Mouse (Mus musculus) myocyte (in vitro differentiated cells): ENCODE results near the gene Ces3b. TPM values are rescaled to one million over a fixed set of nuclear protein-coding genes. Genes with fewer than 3 reads are reported as not detected.
"Not testable (repeated sequence)": the region's sequence is repeated elsewhere in the genome, so short reads cannot be mapped to it uniquely, and the experiment has no call there.

Source experiments
- H3K27me3 ChIP-seq: one replicate; pipeline ENCODE4 v1.6.1; 2011; ENCODE audit not compliant: control insufficient read depth, insufficient read depth, insufficient read length
- H3K36me3 ChIP-seq: one replicate; pipeline ENCODE4 v1.6.1; 2011; ENCODE audit not compliant: control insufficient read depth, insufficient read depth
- H3K4me2 ChIP-seq: one replicate; pipeline ENCODE4 v1.6.1; 2011; ENCODE audit warnings: low read depth, control low read depth
- H3K4me3 ChIP-seq: one replicate; pipeline ENCODE4 v1.5.1; 2011; ENCODE audit warnings: mild to moderate bottlenecking, control low read depth, moderate library complexity
- H3K79me2 ChIP-seq: one replicate; pipeline ENCODE4 v1.6.1; 2011; ENCODE audit not compliant: control insufficient read depth, insufficient read depth
- H3ac ChIP-seq: one replicate; pipeline ENCODE4 v1.6.1; 2011; ENCODE audit not compliant: control insufficient read depth, insufficient read length
- CEBPB ChIP-seq: IDR thresholded peaks from 2 replicates; pipeline ENCODE4 v1.6.1; 2011; ENCODE audit warnings: mild to moderate bottlenecking, moderate library complexity; ENCODE audit not compliant: poor library complexity, insufficient read depth, severe bottlenecking
- E2F4 ChIP-seq: IDR thresholded peaks from one replicate; pipeline ENCODE4 v1.6.1; 2011; ENCODE audit warnings: mild to moderate bottlenecking, control low read depth, moderate library complexity; ENCODE audit not compliant: insufficient read depth
- MAX ChIP-seq: IDR thresholded peaks from one replicate; pipeline ENCODE4 v1.6.1; 2011; ENCODE audit warnings: low read depth, mild to moderate bottlenecking, control low read depth
- MYOD1 ChIP-seq, 3 experiments: IDR thresholded peaks; one replicate each; pipeline ENCODE4 v1.6.1; 2011; ENCODE audit warnings: control low read depth in 2 of 3, low read depth in 2 of 3, mild to moderate bottlenecking in 2 of 3, moderate library complexity in 1 of 3; ENCODE audit not compliant: insufficient read length in 2 of 3, control insufficient read depth in 1 of 3
- MYOG ChIP-seq, 3 experiments: IDR thresholded peaks; one replicate each; pipeline ENCODE4 v1.6.1; 2011; ENCODE audit warnings: control low read depth in 2 of 3, low read depth in 2 of 3, mild to moderate bottlenecking in 2 of 3; ENCODE audit not compliant: insufficient read length in 2 of 3, control insufficient read depth in 1 of 3, insufficient read depth in 1 of 3
- POLR2A ChIP-seq: IDR thresholded peaks from one replicate; pipeline ENCODE4 v1.6.1; 2011; ENCODE audit warnings: low read depth, mild to moderate bottlenecking, control low read depth, moderate library complexity; ENCODE audit not compliant: insufficient read length
- POLR2AphosphoS2 ChIP-seq: IDR thresholded peaks from one replicate; pipeline ENCODE4 v1.6.1; 2011; ENCODE audit warnings: low read depth, control low read depth; ENCODE audit not compliant: insufficient read length
- REST ChIP-seq: IDR thresholded peaks from one replicate; pipeline ENCODE4 v1.6.1; 2011; ENCODE audit warnings: mild to moderate bottlenecking, control low read depth, moderate library complexity; ENCODE audit not compliant: insufficient read depth, insufficient read length
- SRF ChIP-seq: IDR thresholded peaks from one replicate; pipeline ENCODE4 v1.6.1; 2011; ENCODE audit warnings: low read depth; ENCODE audit not compliant: control insufficient read depth, insufficient read length
- TCF12 ChIP-seq: IDR thresholded peaks from one replicate; pipeline ENCODE4 v1.6.1; 2011; ENCODE audit warnings: mild to moderate bottlenecking, control low read depth; ENCODE audit not compliant: poor library complexity, insufficient read depth, severe bottlenecking
- TCF3 ChIP-seq: IDR thresholded peaks from one replicate; pipeline ENCODE4 v1.6.1; 2011; ENCODE audit warnings: low read depth, control low read depth; ENCODE audit not compliant: insufficient read length
- USF1 ChIP-seq: IDR thresholded peaks from one replicate; pipeline ENCODE4 v1.6.1; 2011; ENCODE audit warnings: low read depth, mild to moderate bottlenecking, control low read depth, moderate library complexity
- polyA plus RNA-seq: library from polyadenylated mRNA; unstranded; fragments of >200 nt; fragmentation: generic; extraction: Trizol; gene quantifications from one replicate; pipeline ENCODE4 v1.2.1, GENCODE M21; 2012; ENCODE audit warnings: missing spikeins

The Ces3b gene
- polyA plus RNA-seq, 1 experiment, result not detected

GRCm38 (mm10) chr8:105078591-105078990 lies 5.0 kb upstream of the Ces3b start:
- no peak overlapping the region for H3K4me3 ChIP-seq
- H3K27me3 ChIP-seq, result no peaks in the 10 kb centered on the region
- H3K79me2 ChIP-seq, result no peaks in the 10 kb centered on the region
- no peaks in the 10 kb centered on the region for H3K36me3 ChIP-seq
- no peak overlapping the region for H3ac ChIP-seq
- TF ChIP-seq REST, result no peak
- no peak for TF ChIP-seq MYOD1 (IDR thresholded peaks at IDR 0.05; ENCODE audit: control insufficient read depth in 1 of 3, insufficient read length in 2 of 3, low read depth in 2 of 3)
- no peak for TF ChIP-seq MAX
- H3K4me2 ChIP-seq, result no peak overlapping the region

- no peak overlapping the region for H3K4me3 ChIP-seq
- TF ChIP-seq TCF3 (no peak), USF1 (no peak), REST (no peak), E2F4 (no peak), TCF12 (no peak), POLR2A (no peak), SRF (no peak)
- no peaks in the 10 kb centered on the region for H3K27me3 ChIP-seq
- H3ac ChIP-seq, result no peak overlapping the region
- H3K79me2 ChIP-seq, result no peaks in the 10 kb centered on the region
- no peaks in the 10 kb centered on the region for H3K36me3 ChIP-seq
- H3K4me2 ChIP-seq, result no peak overlapping the region
Measured at GRCm38 (mm10) chr8:105080814-105081336, 2.7 kb upstream of the Ces3b start.

- H3K36me3 ChIP-seq, H3K79me2 ChIP-seq, H3ac ChIP-seq, H3K4me3 ChIP-seq, H3K4me2 ChIP-seq: not testable (repeated sequence)
- H3K27me3 ChIP-seq, result peaks cover 12% of the 10 kb centered on the region
Measured at GRCm38 (mm10) chr8:105088166-105088565, 4.6 kb downstream of the Ces3b start.

GRCm38 (mm10) chr8:105088581-105088980 lies 5.0 kb downstream of the Ces3b start:
- no peaks in the 10 kb centered on the region for H3K36me3 ChIP-seq
- H3K27me3 ChIP-seq, result peaks cover 12% of the 10 kb centered on the region
- no peak overlapping the region for H3K4me3 ChIP-seq
- no peaks in the 10 kb centered on the region for H3K79me2 ChIP-seq
- H3ac ChIP-seq, result no peak overlapping the region
- H3K4me2 ChIP-seq, result no peak overlapping the region
- TF ChIP-seq MYOG (IDR thresholded peaks at IDR 0.05; ENCODE audit: control insufficient read depth in 1 of 3, insufficient read depth in 1 of 3, insufficient read length in 2 of 3, low read depth in 2 of 3) (no peak), TCF12 (no peak), MYOD1 (IDR thresholded peaks at IDR 0.05; ENCODE audit: control insufficient read depth in 1 of 3, insufficient read length in 2 of 3, low read depth in 2 of 3) (no peak), E2F4 (no peak), CEBPB (no peak), TCF3 (no peak), MAX (no peak), SRF (no peak)

GRCm38 (mm10) chr8:105093992-105094391 lies 10.4 kb downstream of the Ces3b start:
- no peak overlapping the region for H3K4me3 ChIP-seq
- no peaks in the 10 kb centered on the region for H3K36me3 ChIP-seq
- TF ChIP-seq REST (no peak), CEBPB (no peak), USF1 (no peak), TCF3 (no peak), MYOG (IDR thresholded peaks at IDR 0.05; ENCODE audit: control insufficient read depth in 1 of 3, insufficient read depth in 1 of 3, insufficient read length in 2 of 3, low read depth in 2 of 3) (no peak), TCF12 (no peak), E2F4 (no peak), SRF (no peak), MAX (no peak), POLR2AphosphoS2 (no peak), MYOD1 (IDR thresholded peaks at IDR 0.05; ENCODE audit: control insufficient read depth in 1 of 3, insufficient read length in 2 of 3, low read depth in 2 of 3) (no peak), POLR2A (no peak)
- no peaks in the 10 kb centered on the region for H3K79me2 ChIP-seq
- H3K27me3 ChIP-seq, result peaks cover 12% of the 10 kb centered on the region
- no peak overlapping the region for H3K4me2 ChIP-seq
- no peak overlapping the region for H3ac ChIP-seq

- not testable (repeated sequence) for H3ac ChIP-seq, H3K4me3 ChIP-seq, H3K79me2 ChIP-seq, H3K27me3 ChIP-seq, H3K36me3 ChIP-seq, H3K4me2 ChIP-seq
Measured at GRCm38 (mm10) chr8:105102101-105102785, 18.7 kb downstream of the Ces3b start.

GRCm38 (mm10) chr8:105103701-105104100 lies 20.1 kb downstream of the Ces3b start:
- H3K27me3 ChIP-seq, H3ac ChIP-seq, H3K79me2 ChIP-seq, H3K4me3 ChIP-seq, H3K4me2 ChIP-seq, H3K36me3 ChIP-seq: not testable (repeated sequence)
